Mouse (Mus musculus) G1E (cell line): ENCODE data around the gene Tcf25.

ENCODE experiments used
- CTCF ChIP-seq: IDR thresholded peaks from 2 replicates; pipeline ENCODE4 v1.5.1; 2012; ENCODE audit warnings: low read depth, low read length, inconsistent platforms, mixed read lengths
- POLR2AphosphoS5 ChIP-seq: IDR thresholded peaks from 2 replicates; pipeline ENCODE4 v1.6.1; 2012; ENCODE audit warnings: low read depth, low read length, inconsistent platforms; ENCODE audit not compliant: insufficient replicate concordance

DNA sequence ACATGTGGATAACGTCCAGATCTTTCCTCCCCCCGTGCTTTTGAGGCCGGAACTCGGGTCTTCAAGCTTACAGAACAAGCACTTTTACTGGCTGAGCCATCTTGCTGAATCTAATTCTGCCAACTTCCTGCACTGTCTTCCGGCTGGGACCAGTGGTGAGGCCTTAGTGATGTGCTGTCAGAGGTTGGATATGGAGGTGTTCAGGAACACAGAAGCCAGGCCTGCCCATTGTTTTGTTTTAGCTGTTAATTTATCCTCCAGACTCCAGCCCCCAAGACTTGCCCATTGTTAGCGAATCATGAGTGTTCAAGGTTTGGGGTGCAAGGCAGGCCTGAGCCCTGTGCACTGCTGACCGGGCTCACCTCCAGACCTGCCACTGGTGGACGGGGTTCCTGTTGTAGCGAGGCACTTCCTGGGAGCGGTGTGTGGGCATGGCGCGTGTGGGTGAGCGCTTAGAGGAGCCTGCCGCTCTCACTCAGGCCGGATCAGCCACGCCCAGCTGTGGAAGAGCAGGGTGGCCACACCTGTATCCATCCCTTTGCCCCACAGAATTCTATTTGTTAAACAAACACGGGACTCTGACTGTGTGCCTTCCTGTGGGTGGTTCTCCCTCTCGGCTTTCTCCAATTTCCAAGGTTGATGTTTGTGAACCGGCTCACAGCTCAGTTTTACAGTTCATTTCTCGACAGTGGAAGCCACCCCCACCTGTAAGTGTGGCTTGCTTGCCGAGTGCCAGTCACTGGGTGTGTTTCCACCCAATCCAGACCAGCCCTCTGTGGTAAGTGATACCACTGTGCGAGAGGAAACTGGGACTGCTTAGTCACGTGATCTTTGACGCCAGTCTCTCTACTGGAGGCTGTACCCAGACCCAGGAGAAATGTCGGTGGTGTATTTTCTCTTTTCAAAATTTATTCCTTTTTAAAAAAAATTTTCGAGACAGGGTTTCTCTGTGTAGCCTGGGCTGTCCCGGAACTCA, 32.2 kb upstream of the Tcf25 start:
- TF ChIP-seq CTCF (no peak), POLR2AphosphoS5 (no peak)
